Mouse (Mus musculus) bone marrow, adult 2 months (tissue): ENCODE results near the gene Rtn4rl2.

Experiments
- CTCF ChIP-seq: fragments of 200-500 bp; IDR thresholded peaks from 2 replicates; pipeline ENCODE4 v1.5.1; 2011; ENCODE audit warnings: low read length, control low read depth; ENCODE audit not compliant: control insufficient read depth, insufficient read depth
- POLR2A ChIP-seq: fragments of 200-500 bp; IDR thresholded peaks from 2 replicates; pipeline ENCODE4 v1.6.1; 2011; ENCODE audit warnings: low read depth, mild to moderate bottlenecking, control low read depth, low read length, borderline replicate concordance; ENCODE audit not compliant: control insufficient read depth

GRCm38 (mm10) chr2:84875842-84876241 is 10.7 kb downstream of the Rtn4rl2 start:
- TF ChIP-seq CTCF, result no peak
- TF ChIP-seq POLR2A, result no peak
